Mouse (Mus musculus): Measurements from ENCODE around the gene Tnfsf15. TPM values are rescaled to one million over a fixed set of nuclear protein-coding genes. Genes with fewer than 3 reads are reported as not detected.

The Tnfsf15 gene
- total RNA-seq, 1 experiment, result 0.49 TPM

DNA sequence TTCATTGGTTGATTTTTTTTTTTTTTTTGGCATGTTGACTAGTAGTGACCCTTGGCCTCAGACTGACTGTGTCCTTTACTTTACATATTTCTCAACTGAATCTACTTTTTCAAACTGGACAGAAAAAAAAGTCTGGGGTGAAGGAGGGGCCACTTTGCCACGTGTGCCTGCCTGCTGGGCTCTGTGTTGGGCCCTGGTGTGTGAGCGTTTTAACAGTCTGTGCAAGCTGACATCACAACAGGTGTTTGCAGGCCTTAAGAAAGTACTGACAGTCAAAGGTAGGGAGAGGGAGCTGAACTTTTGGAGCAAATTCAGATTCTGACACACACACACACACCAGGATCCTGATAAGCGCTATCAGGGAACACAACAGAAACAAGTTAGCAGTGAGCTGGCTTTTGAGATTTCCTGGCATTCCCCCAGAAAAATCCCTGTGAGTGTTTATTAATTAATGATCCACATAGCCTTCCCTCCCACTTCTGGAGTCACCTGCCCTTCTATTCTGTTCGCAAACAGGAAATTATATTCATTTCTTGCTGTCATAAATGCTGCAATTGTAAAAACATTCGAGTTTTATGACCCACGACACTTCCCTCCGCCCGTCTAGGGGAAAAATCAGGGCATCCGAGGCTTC lies 6.4 kb downstream of the Tnfsf15 start:
- Histone ChIP-seq H3K4me3 (ENCODE audit: insufficient read depth in 1 of 2, low read depth in 1 of 2, low read length in 2 of 2, poor library complexity in 1 of 2, severe bottlenecking in 1 of 2) (no peak overlapping the region), H3K36me3 (ENCODE audit: control insufficient read depth, insufficient read depth, low read length, poor library complexity, severe bottlenecking) (no peaks in the 10 kb centered on the region), H3K4me1 (ENCODE audit: control insufficient read depth in 2 of 2, insufficient read depth in 2 of 2, low read length in 2 of 2, poor library complexity in 1 of 2) (no peaks in the 10 kb centered on the region), H3K9me3 (ENCODE audit: control insufficient read depth, insufficient read depth, low read depth, low read length) (no peaks in the 10 kb centered on the region), H3K9ac (ENCODE audit: insufficient read depth, low read depth, low read length, poor library complexity, severe bottlenecking) (no peak overlapping the region), H3K27ac (ENCODE audit: insufficient read depth, low read depth, low read length, poor library complexity, severe bottlenecking) (no peak overlapping the region)
- no peak for DNase-seq (ENCODE audit: low read depth, low spot score)
- TF ChIP-seq ZNF384 (IDR thresholded peaks at IDR 0.05; ENCODE audit: low read depth, low read length), result no peak
- no peak for TF ChIP-seq CHD2 (IDR thresholded peaks at IDR 0.05; ENCODE audit: low read depth, low read length)
- no peak for TF ChIP-seq ZC3H11A (IDR thresholded peaks at IDR 0.05; ENCODE audit: borderline replicate concordance, low read depth, low read length)
- in situ Hi-C loops (cut with MboI; ENCODE audit: low sequenced_read_pairs in 2 of 2, unreplicated experiment in 2 of 2), result no loop called here

DNA sequence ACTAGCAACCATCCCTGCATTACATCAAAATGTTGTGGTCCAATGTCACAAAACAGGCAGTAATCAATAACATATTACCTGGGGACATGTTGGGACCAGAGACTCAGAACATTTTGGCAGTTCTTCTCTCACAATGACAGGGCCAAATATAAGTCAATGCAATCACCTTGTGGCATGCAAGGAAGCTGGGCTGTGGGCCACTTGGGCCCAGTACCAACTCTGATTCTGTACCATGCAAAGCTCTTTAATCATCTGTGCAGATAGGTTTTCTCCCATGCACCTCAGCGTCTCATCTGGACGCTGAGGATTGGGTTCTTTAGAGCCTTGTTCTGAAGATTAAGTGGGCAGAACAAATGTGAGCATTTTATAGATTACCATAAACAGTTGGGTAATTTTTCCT lies 13.6 kb downstream of the Tnfsf15 start:
- TF ChIP-seq ZC3H11A (IDR thresholded peaks at IDR 0.05; ENCODE audit: borderline replicate concordance, low read depth, low read length), result no peak
- no peak for TF ChIP-seq CHD2 (IDR thresholded peaks at IDR 0.05; ENCODE audit: low read depth, low read length)
- no peak for TF ChIP-seq MAFK (IDR thresholded peaks at IDR 0.05; ENCODE audit: insufficient read depth, low read depth, low read length)
- TF ChIP-seq HCFC1 (IDR thresholded peaks at IDR 0.05; ENCODE audit: borderline replicate concordance, insufficient read depth, low read length), result no peak
- TF ChIP-seq ZNF384 (IDR thresholded peaks at IDR 0.05; ENCODE audit: low read depth, low read length), result no peak
- no peak for DNase-seq (ENCODE audit: low read depth, low spot score)
- no peak overlapping the region for H3K4me3 ChIP-seq (ENCODE audit: insufficient read depth in 1 of 2, low read depth in 1 of 2, low read length in 2 of 2, poor library complexity in 1 of 2, severe bottlenecking in 1 of 2)
- H3K27ac ChIP-seq (ENCODE audit: insufficient read depth, low read depth, low read length, poor library complexity, severe bottlenecking), result no peak overlapping the region
- H3K4me1 ChIP-seq (ENCODE audit: control insufficient read depth in 2 of 2, insufficient read depth in 2 of 2, low read length in 2 of 2, poor library complexity in 1 of 2), result no peaks in the 10 kb centered on the region
- H3K9me3 ChIP-seq (ENCODE audit: control insufficient read depth, insufficient read depth, low read depth, low read length), result no peaks in the 10 kb centered on the region
- no peaks in the 10 kb centered on the region for H3K36me3 ChIP-seq (ENCODE audit: control insufficient read depth, insufficient read depth, low read length, poor library complexity, severe bottlenecking)
- in situ Hi-C loops (cut with MboI; ENCODE audit: low sequenced_read_pairs in 2 of 2, unreplicated experiment in 2 of 2), result no loop called here
- no peak overlapping the region for H3K9ac ChIP-seq (ENCODE audit: insufficient read depth, low read depth, low read length, poor library complexity, severe bottlenecking)

DNA sequence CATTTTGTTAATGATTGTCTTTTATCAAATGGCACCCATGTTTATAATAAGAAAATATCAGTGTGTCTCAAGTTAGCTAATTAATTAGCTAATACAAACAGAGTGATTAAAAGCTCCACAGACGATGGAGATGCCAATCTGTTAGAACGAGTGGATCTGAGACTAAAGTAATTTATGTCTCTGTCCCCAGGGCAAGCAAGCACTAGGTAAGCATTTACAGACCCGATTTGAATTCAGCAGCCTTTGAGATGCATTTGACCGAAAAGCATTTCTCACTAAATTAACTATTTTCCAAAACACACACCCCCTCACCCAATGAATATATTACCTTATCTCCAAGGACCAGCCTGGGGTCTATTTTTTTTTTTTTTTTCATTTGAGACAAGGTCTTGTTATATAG lies 18.2 kb downstream of the Tnfsf15 start:
- Histone ChIP-seq H3K9ac (ENCODE audit: insufficient read depth, low read depth, low read length, poor library complexity, severe bottlenecking) (no peak overlapping the region), H3K4me3 (ENCODE audit: insufficient read depth in 1 of 2, low read depth in 1 of 2, low read length in 2 of 2, poor library complexity in 1 of 2, severe bottlenecking in 1 of 2) (no peak overlapping the region), H3K27ac (ENCODE audit: insufficient read depth, low read depth, low read length, poor library complexity, severe bottlenecking) (no peak overlapping the region), H3K36me3 (ENCODE audit: control insufficient read depth, insufficient read depth, low read length, poor library complexity, severe bottlenecking) (no peaks in the 10 kb centered on the region), H3K9me3 (ENCODE audit: control insufficient read depth, insufficient read depth, low read depth, low read length) (no peaks in the 10 kb centered on the region), H3K4me1 (ENCODE audit: control insufficient read depth in 2 of 2, insufficient read depth in 2 of 2, low read length in 2 of 2, poor library complexity in 1 of 2) (no peaks in the 10 kb centered on the region)
- DNase-seq (ENCODE audit: low read depth, low spot score), result no peak
- no peak for TF ChIP-seq ZNF384 (IDR thresholded peaks at IDR 0.05; ENCODE audit: low read depth, low read length)
- no peak for TF ChIP-seq CHD2 (IDR thresholded peaks at IDR 0.05; ENCODE audit: low read depth, low read length)
- TF ChIP-seq HCFC1 (IDR thresholded peaks at IDR 0.05; ENCODE audit: borderline replicate concordance, insufficient read depth, low read length), result no peak
- in situ Hi-C loops (cut with MboI; ENCODE audit: low sequenced_read_pairs in 2 of 2, unreplicated experiment in 2 of 2), result no loop called here

DNA sequence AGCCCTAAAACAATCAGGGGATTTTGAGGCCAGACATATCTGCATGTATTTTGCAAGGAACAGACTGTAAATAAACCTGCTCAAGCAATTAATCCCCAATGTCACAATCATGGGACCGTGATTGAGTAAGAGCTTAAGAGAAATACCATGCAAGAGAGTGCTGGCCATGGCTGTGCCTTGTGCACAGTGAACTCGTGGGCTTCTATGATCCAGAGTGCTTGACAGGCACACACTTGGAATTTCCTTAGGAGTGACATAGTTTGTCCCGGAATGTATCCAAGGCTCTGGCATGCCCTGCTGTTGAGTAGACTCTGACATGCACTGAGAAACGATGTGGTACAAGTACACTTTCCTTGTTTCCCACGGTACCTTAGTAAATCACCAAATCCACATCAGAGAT lies 18.9 kb downstream of the Tnfsf15 start:
- no peak overlapping the region for H3K4me3 ChIP-seq (ENCODE audit: insufficient read depth in 1 of 2, low read depth in 1 of 2, low read length in 2 of 2, poor library complexity in 1 of 2, severe bottlenecking in 1 of 2)
- no peak for TF ChIP-seq HCFC1 (IDR thresholded peaks at IDR 0.05; ENCODE audit: borderline replicate concordance, insufficient read depth, low read length)
- TF ChIP-seq CHD2 (IDR thresholded peaks at IDR 0.05; ENCODE audit: low read depth, low read length), result no peak
- no peak for TF ChIP-seq MAFK (IDR thresholded peaks at IDR 0.05; ENCODE audit: insufficient read depth, low read depth, low read length)
- no peak for TF ChIP-seq ZC3H11A (IDR thresholded peaks at IDR 0.05; ENCODE audit: borderline replicate concordance, low read depth, low read length)
- no peak for TF ChIP-seq ZNF384 (IDR thresholded peaks at IDR 0.05; ENCODE audit: low read depth, low read length)
- H3K36me3 ChIP-seq (ENCODE audit: control insufficient read depth, insufficient read depth, low read length, poor library complexity, severe bottlenecking), result no peaks in the 10 kb centered on the region
- no peaks in the 10 kb centered on the region for H3K9me3 ChIP-seq (ENCODE audit: control insufficient read depth, insufficient read depth, low read depth, low read length)
- no peak overlapping the region for H3K9ac ChIP-seq (ENCODE audit: insufficient read depth, low read depth, low read length, poor library complexity, severe bottlenecking)
- H3K4me1 ChIP-seq (ENCODE audit: control insufficient read depth in 2 of 2, insufficient read depth in 2 of 2, low read length in 2 of 2, poor library complexity in 1 of 2), result no peaks in the 10 kb centered on the region
- in situ Hi-C loops (cut with MboI; ENCODE audit: low sequenced_read_pairs in 2 of 2, unreplicated experiment in 2 of 2), result no loop called here
- no peak overlapping the region for H3K27ac ChIP-seq (ENCODE audit: insufficient read depth, low read depth, low read length, poor library complexity, severe bottlenecking)
- no peak for DNase-seq (ENCODE audit: low read depth, low spot score)

All from ES-E14 (cell line).